Mouse (Mus musculus) naive thymus-derived CD4-positive, alpha-beta T cell, adult 5 months (primary cell): ENCODE measurements around the gene Klra2. TPM values are rescaled to one million over a fixed set of nuclear protein-coding genes. Genes with fewer than 3 reads are reported as not detected.

Experiments
- polyA plus RNA-seq: library from polyadenylated mRNA; unstranded; fragments of 100-300 nt; shearing (Covaris generic); gene quantifications from one replicate; pipeline ENCODE4 v1.2.1, GENCODE M21; 2017

Klra2 gene
- polyA plus RNA-seq = not detected

GRCm38 (mm10) chr6:131247206-131247605 is at the start of gene Klra2:
Gene Klra2 (minus strand): TSS chr6:131247362.

GRCm38 (mm10) chr6:131292991-131293788 is 46.0 kb upstream of the Klra2 start, which contains the start of gene Magohb:
Gene Magohb (minus strand): TSS chr6:131293244.

Other genes with a start within 250 kb of the Klra2 start
- 10.2 TPM for gene Magohb, start 45.9 kb upstream of the Klra2 start, polyA plus RNA-seq
- gene Styk1, start 106.2 kb upstream of the Klra2 start, polyA plus RNA-seq = not detected
- gene Ybx3, start 141.1 kb upstream of the Klra2 start, polyA plus RNA-seq = 7.6 TPM
- gene 5430401F13Rik, start 239.0 kb upstream of the Klra2 start, polyA plus RNA-seq = not detected
- not detected for gene Gm6619, start 239.0 kb upstream of the Klra2 start, polyA plus RNA-seq